Mouse (Mus musculus) C2C12 (cell line): ENCODE measurements around the gene Cdc42se2.

Experiments
- CTCF ChIP-seq: IDR thresholded peaks from one replicate; pipeline ENCODE4 v1.5.1; 2011; ENCODE audit not compliant: control insufficient read depth, insufficient read depth, insufficient read length
- FOSL1 ChIP-seq: IDR thresholded peaks from one replicate; pipeline ENCODE4 v1.8.0; 2011; ENCODE audit warnings: mild to moderate bottlenecking, low read length; ENCODE audit not compliant: poor library complexity, insufficient read depth, severe bottlenecking
- USF1 ChIP-seq: IDR thresholded peaks from one replicate; pipeline ENCODE4 v1.6.1; 2011; ENCODE audit warnings: low read depth, mild to moderate bottlenecking, control low read depth, moderate library complexity

GRCm38 (mm10) chr11:54801791-54802558 is 14.5 kb upstream of the Cdc42se2 start:
- TF ChIP-seq USF1 = no peak
- TF ChIP-seq CTCF = no peak
- TF ChIP-seq FOSL1 = no peak
